Mouse (Mus musculus) forebrain, embryonic 10.5 days (tissue): Measurements from ENCODE around the gene Inpp5a. TPM values are rescaled to one million over a fixed set of nuclear protein-coding genes. Genes with fewer than 3 reads are reported as not detected.

Experiments
- DNase-seq: peaks from one replicate; pipeline ENCODE4 v3.0.0-alpha.2; 2017; ENCODE audit warnings: low spot score; ENCODE audit errors: extremely low spot score
- H3K27ac ChIP-seq: fragments of 300-500 bp; sonication (generic); 2 replicates; pipeline ENCODE4 v1.5.1; 2016; ENCODE audit warnings: mild to moderate bottlenecking
- H3K27me3 ChIP-seq: fragments of 300-500 bp; sonication (generic); 2 replicates; pipeline ENCODE4 v1.6.1; 2016; ENCODE audit warnings: mild to moderate bottlenecking; ENCODE audit not compliant: poor library complexity, severe bottlenecking
- H3K36me3 ChIP-seq: fragments of 300-500 bp; sonication (generic); replicated peaks from 2 replicates; pipeline ENCODE4 v1.6.1; 2016; ENCODE audit warnings: mild to moderate bottlenecking, moderate library complexity
- H3K4me1 ChIP-seq: fragments of 300-500 bp; sonication (generic); 2 replicates; pipeline ENCODE4 v1.6.1; 2016
- H3K4me3 ChIP-seq: fragments of 300-500 bp; sonication (generic); 2 replicates; pipeline ENCODE4 v1.5.1; 2016; ENCODE audit warnings: mild to moderate bottlenecking, moderate library complexity
- H3K9me3 ChIP-seq: fragments of 300-500 bp; sonication (generic); 2 replicates; pipeline ENCODE4 v1.6.1; 2016; ENCODE audit warnings: mild to moderate bottlenecking, moderate library complexity
- WGBS: fragments of 180-500 bp; shearing (Covaris S2); methylation state at CpG from one replicate; pipeline ENCODE4 v1.1.7; 2016; 5-methylcytosine and 5-hydroxymethylcytosine counted together
- polyA plus RNA-seq: library from polyadenylated mRNA; unstranded; fragments of >200 nt; fragmentation: Nextera tagmentation; extraction: Ambion mirVana; gene quantifications from 2 replicates; pipeline ENCODE4 v1.2.1, GENCODE M21; 2016

Gene Inpp5a
- polyA plus RNA-seq, 1 experiment from 2014 or later = 10.5 TPM

DNA sequence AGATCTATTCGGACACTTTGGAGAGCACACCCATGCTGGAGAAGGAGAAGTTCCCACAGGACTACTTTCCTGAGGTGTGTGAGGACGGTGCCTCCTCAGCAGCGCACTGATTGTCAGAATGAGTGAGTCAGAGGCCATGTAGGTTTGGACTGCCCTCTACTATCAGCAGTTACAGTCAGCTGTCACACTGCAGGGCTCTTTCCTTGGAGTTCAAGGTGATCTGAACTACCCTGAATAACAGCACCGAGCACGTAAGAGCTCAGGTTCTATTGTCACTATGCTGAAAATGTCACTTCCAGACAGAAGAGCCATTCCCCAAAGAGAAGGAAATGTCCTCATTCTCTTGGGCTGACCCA is 127.7 kb downstream of the Inpp5a start:
- WGBS = 96% methylated on average over 5 of the region's 5 CpGs
- peaks cover 100% of the 10 kb centered on the region for H3K27me3 ChIP-seq
- H3K9me3 ChIP-seq = no peaks in the 10 kb centered on the region
- H3K4me3 ChIP-seq = no peak overlapping the region
- DNase-seq = no peak
- H3K27ac ChIP-seq = no peak overlapping the region
- H3K36me3 ChIP-seq = peaks cover 9% of the 10 kb centered on the region; the same call in 1 of the 2 replicates
- 0 out of 2 replicates have a peak, but pooled peaks cover 8% of the 10 kb centered on the region for H3K4me1 ChIP-seq

- Histone ChIP-seq H3K9me3 (no peaks in the 10 kb centered on the region), H3K27ac (no peak overlapping the region), H3K4me3 (no peak overlapping the region), H3K27me3 (peaks cover 100% of the 10 kb centered on the region), H3K4me1 (0 out of 2 replicates have a peak, but pooled peaks cover 8% of the 10 kb centered on the region), H3K36me3 (peaks cover 9% of the 10 kb centered on the region; the same call in 1 of the 2 replicates)
- 66% methylated on average over 3 of the region's 3 CpGs for WGBS
- no peak for DNase-seq
Observed at GRCm38 (mm10) chr7:139518352-139518751, 129.4 kb downstream of the Inpp5a start.

DNA sequence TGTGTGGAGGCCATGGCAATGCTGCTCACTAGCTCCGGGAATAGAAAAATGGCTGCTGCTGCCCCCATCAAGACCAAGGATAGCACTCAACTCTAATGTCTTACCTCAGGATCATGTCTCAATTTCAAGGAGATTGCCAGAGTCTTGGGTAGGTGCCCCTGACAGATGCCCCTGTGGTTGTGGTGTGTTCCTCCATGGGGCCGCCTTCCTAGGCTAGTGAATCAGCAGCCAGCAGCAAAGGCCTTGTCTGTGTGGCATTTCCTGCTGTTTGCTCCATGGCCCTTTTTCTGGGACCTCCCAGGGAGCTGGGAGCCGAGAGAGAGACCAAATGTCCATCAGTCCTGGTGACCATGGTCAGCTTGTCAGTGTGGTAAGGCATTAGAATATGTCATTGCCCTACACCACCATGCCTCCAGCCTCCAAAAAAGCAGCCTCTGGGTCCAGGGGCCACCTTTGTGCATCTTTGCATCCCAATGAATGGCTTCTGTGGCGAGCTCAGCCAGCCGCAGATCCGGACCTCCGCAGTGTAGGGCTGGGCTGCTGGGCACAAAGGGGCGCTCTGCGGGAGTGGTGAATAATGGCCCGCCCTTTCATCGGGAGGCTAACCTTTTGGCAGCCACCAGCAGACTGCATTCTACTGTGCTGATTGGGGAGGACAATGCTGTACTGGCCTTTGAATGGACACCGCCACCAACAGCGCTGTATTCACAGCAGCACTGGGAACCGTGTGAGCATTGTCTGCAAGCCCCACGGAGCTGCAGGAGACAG is 139.6 kb downstream of the Inpp5a start:
- 10% methylated on average over 15 of the region's 15 CpGs for WGBS
- H3K27ac ChIP-seq = peak overlapping the region; percentile 66
- H3K9me3 ChIP-seq = no peaks in the 10 kb centered on the region
- peaks cover 18% of the 10 kb centered on the region for H3K36me3 ChIP-seq
- DNase-seq = peak; percentile 82
- H3K4me1 ChIP-seq = peaks cover 45% of the 10 kb centered on the region
- H3K27me3 ChIP-seq = peaks cover 100% of the 10 kb centered on the region
- H3K4me3 ChIP-seq = no peak overlapping the region; the same call in 1 of the 2 replicates

DNA sequence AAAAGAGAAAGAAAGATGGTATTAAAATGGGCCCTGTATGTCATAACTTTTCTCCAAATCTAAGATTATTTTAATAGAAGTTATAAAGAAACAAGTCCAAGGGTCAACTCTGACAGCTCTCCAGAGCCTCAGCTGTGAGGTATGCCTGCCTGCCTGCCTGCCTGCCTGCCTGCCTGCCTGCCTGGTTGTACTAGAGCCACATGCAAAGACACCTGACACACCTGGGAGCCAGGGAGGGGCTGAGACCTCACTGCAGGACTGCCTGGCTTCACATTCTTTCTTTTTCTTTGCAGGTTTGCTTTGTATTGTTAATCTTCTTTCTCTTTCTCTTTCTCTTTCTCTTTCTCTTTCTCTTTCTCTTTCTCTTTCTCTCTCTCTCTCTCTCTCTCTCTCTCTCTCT is 140.3 kb downstream of the Inpp5a start:
- H3K4me1 ChIP-seq = peaks cover 45% of the 10 kb centered on the region
- no peak overlapping the region for H3K4me3 ChIP-seq
- peak overlapping the region; percentile 53; the same call in 1 of the 2 replicates for H3K27ac ChIP-seq
- H3K27me3 ChIP-seq = peaks cover 100% of the 10 kb centered on the region
- peaks cover 18% of the 10 kb centered on the region for H3K36me3 ChIP-seq
- DNase-seq = no peak
- no peaks in the 10 kb centered on the region for H3K9me3 ChIP-seq

DNA sequence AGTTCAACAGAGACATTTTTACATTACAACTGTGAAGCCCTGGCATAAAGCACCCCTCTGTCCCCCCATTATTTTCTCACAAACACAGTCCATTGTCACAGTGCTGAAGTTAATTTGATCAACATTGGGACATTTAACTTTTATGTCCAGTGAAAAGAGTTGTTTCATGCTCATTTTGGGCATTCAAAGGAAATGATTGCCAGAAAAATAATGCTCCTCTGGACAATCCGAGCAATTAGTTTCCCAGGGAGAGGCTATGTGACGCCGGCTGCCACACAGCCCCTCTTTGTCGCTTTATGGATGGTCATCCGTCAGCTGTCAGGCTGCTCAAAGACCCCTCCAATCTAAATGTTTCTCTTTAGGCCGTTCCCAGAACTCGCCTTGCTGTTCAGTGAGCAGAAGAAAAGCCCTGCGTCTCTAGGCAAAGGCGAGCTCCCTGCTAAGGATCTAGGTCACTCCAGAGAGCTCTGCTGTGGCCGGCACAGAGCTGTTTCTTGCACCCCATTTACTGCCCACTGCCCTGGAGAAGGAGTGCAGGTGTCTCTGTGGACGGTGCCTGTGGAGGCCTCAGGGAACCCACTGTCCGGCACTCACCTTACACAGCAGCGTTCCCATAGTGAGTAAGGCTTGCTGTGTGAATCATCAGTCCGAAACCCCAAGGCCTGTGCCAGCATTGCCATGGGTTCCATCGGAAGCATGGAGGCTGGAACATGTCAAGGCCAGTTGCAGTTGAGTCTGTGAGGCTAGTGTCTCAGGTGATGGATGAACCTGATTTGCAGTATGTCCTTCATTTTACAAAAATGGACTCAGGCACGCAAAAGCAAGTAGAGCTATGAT is 141.9 kb downstream of the Inpp5a start:
- 40% methylated on average over 16 of the region's 16 CpGs for WGBS
- Histone ChIP-seq H3K36me3 (peaks cover 14% of the 10 kb centered on the region), H3K4me1 (peaks cover 45% of the 10 kb centered on the region), H3K4me3 (no peak overlapping the region), H3K27me3 (peaks cover 100% of the 10 kb centered on the region), H3K27ac (peak overlapping the region; percentile 67; the same call in 1 of the 2 replicates), H3K9me3 (no peaks in the 10 kb centered on the region)
- peak; percentile 35 for DNase-seq

GRCm38 (mm10) chr7:139531428-139531801 is 142.5 kb downstream of the Inpp5a start:
- H3K36me3 ChIP-seq = peaks cover 8% of the 10 kb centered on the region
- no peak for DNase-seq
- no peaks in the 10 kb centered on the region for H3K9me3 ChIP-seq
- peaks cover 45% of the 10 kb centered on the region for H3K4me1 ChIP-seq
- no peak overlapping the region for H3K4me3 ChIP-seq
- 77% methylated on average over 4 of the region's 4 CpGs for WGBS
- no peak overlapping the region for H3K27ac ChIP-seq
- peaks cover 100% of the 10 kb centered on the region for H3K27me3 ChIP-seq

GRCm38 (mm10) chr7:139536331-139536730 is 147.4 kb downstream of the Inpp5a start:
- no peak for DNase-seq
- Histone ChIP-seq H3K9me3 (no peaks in the 10 kb centered on the region), H3K4me1 (peaks cover 7% of the 10 kb centered on the region), H3K27ac (no peak overlapping the region), H3K27me3 (peaks cover 100% of the 10 kb centered on the region), H3K4me3 (no peak overlapping the region), H3K36me3 (no peaks in the 10 kb centered on the region)
- 82% methylated on average over 5 of the region's 5 CpGs for WGBS

DNA sequence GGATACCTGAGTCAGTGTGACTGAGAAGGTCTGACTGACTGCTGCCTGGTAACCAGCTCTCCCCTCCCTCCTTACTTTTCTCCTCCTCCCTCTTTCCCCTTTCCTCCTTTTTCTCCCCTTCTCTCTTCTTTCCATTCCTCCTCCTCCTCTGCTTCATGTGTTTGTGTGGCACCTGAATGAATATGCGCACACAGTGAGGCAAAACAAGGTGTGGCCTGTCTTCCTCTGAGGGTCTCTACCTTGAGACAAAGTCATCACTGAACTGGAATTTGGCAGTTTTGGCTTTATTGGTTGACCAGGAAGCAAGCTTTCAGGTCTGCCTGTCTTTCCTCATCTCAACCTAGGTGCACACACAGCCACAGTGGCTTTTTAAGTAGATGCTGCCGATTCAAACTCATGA is 147.9 kb downstream of the Inpp5a start:
- Histone ChIP-seq H3K9me3 (no peaks in the 10 kb centered on the region), H3K27ac (no peak overlapping the region), H3K36me3 (no peaks in the 10 kb centered on the region), H3K27me3 (peaks cover 100% of the 10 kb centered on the region), H3K4me3 (no peak overlapping the region), H3K4me1 (peaks cover 2% of the 10 kb centered on the region; the same call in 1 of the 2 replicates)
- DNase-seq = no peak
- 97% methylated on average over 2 of the region's 2 CpGs for WGBS

DNA sequence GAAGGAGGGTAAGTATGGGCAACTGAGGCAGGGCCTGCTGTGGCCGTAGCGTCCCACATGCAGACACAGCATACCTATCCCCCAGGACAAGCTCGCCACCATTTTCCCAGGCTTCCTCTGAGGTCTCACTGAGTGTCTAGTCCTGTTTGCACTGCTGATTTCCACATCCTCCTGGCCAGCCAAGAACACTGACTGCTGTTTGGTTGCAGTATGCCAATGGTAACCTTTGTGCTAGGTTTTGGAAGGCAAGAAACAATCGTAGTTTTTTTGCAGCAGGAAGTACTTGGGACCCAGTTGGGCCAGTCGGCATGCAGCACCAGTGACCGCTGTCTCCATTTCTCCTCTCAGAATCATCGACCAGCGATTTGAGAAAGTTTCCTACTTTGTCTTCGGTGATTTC is 148.9 kb downstream of the Inpp5a start:
- H3K4me1 ChIP-seq = no peaks in the 10 kb centered on the region
- no peak overlapping the region for H3K4me3 ChIP-seq
- peaks cover 100% of the 10 kb centered on the region for H3K27me3 ChIP-seq
- no peak overlapping the region for H3K27ac ChIP-seq
- no peaks in the 10 kb centered on the region for H3K36me3 ChIP-seq
- WGBS = 89% methylated on average over 9 of the region's 9 CpGs
- DNase-seq = no peak
- no peaks in the 10 kb centered on the region for H3K9me3 ChIP-seq

DNA sequence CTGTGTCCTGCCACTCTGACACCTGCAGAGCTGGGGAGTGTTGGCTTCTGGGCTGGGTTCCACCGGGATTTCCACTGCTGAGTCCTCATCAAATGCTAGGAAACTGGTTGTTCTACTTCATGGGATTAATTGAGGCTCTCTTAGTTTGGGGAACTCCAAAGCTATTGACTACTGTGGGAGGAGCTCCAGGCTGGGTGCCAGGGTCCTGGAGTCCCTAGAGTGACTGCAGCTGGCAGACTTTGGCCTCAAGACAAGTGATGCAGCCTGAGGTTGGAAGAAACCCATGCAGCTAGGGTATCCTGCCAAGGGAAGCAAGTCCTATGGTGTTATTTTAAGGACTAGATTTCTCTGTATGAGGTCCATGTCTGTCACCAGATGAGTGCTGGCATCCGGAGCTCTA is 149.6 kb downstream of the Inpp5a start:
- no peaks in the 10 kb centered on the region for H3K36me3 ChIP-seq
- H3K9me3 ChIP-seq = no peaks in the 10 kb centered on the region
- no peak overlapping the region for H3K27ac ChIP-seq
- WGBS = 82% methylated on average over 2 of the region's 2 CpGs
- peaks cover 100% of the 10 kb centered on the region for H3K27me3 ChIP-seq
- no peaks in the 10 kb centered on the region for H3K4me1 ChIP-seq
- H3K4me3 ChIP-seq = no peak overlapping the region
- DNase-seq = no peak

DNA sequence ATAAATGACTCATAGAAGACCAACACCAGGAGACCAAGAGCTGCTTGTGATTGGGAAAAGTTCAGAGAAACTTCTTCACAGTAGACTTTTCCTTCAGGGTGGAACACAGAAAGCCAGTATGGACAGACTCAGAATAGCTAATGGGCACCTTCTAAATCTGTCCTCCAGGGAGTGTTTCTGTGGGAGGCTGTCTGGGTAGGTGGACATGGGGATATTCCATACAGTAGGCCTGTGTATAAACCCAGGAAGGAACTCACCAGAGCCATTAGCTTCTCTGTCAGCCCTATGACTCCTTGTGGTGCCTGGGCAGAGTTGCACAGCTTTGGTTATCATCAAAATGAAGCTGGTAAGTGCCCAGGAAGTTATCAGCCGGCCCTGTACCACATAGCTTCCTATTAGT is 151.7 kb downstream of the Inpp5a start:
- Histone ChIP-seq H3K4me1 (peaks cover 16% of the 10 kb centered on the region), H3K4me3 (no peak overlapping the region), H3K36me3 (no peaks in the 10 kb centered on the region; the same call in 1 of the 2 replicates), H3K9me3 (no peaks in the 10 kb centered on the region), H3K27me3 (peaks cover 100% of the 10 kb centered on the region), H3K27ac (no peak overlapping the region)
- no peak for DNase-seq
- WGBS = 79% methylated on average over 1 of the region's 1 CpGs

DNA sequence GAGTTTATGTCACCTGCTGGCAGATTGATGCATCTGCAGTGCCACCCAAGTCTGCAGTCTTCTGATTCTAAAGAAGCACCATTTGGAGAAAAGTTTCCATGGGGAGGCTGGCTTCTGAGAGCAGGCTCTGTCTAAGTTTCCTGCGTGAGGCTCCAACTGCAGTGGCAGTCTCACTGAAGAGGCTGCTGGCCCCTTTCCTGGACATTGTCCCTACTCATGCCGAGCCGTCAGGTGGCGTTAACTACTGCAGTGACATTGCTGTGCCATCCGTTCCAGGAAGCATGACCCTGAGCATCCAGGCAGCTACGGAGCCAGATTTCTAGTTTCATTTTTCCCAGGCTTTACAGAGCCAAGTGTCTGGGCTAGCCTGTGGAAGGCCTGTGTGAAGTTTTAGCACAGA is 152.5 kb downstream of the Inpp5a start:
- H3K4me3 ChIP-seq = no peak overlapping the region
- WGBS = 89% methylated on average over 6 of the region's 6 CpGs
- H3K27ac ChIP-seq = no peak overlapping the region
- no peak for DNase-seq
- H3K9me3 ChIP-seq = no peaks in the 10 kb centered on the region
- peaks cover 100% of the 10 kb centered on the region for H3K27me3 ChIP-seq
- H3K36me3 ChIP-seq = no peaks in the 10 kb centered on the region; the same call in 1 of the 2 replicates
- H3K4me1 ChIP-seq = peaks cover 22% of the 10 kb centered on the region
